Mouse (Mus musculus) kidney, adult 8-10 months (tissue): Measurements from ENCODE around the gene Iffo1.

Source experiments
- DNase-seq, 2 experiments: peaks; one replicate each; pipeline ENCODE4 v3.0.0; 2022

The Iffo1 gene

DNA sequence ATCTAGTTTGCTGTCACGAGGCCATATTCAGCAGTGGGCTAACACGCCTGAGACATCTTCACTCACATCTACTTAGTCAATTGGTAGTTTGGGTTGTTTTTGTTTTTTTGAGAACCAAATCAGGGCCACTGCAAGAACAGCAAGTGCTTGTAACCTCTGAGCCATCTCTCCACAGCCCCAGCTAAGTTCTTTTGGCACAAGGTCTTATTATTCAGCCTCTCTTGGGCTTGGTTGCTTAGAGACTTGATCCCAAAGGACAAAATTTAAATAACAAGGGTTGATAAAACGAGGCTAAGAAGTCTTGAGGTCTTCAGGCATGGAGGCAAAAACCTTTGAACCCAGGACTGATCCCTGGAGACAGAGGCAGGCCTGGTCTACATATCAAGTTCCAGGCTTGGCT lies 51.3 kb downstream of the Iffo1 start:
- DNase-seq: no peak

DNA sequence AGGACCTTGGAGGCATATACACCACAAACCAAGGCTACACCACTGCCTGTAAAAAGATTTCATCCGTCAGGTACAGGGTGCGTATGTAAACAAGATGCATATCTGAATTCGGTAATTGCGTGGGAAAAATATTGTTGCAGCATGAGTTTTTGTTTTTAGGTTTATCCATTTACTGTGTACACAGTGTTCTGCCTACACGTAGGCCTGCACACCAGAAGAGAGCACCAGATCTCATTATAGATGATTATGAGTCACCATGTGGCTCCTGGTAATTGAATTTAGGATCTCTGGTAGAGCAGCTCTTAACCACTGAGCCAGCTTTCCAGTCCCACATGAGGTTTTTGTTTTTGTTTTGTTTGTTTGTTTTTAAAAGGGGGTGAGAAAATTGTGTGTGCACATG lies 52.1 kb downstream of the Iffo1 start:
- no peak for DNase-seq

DNA sequence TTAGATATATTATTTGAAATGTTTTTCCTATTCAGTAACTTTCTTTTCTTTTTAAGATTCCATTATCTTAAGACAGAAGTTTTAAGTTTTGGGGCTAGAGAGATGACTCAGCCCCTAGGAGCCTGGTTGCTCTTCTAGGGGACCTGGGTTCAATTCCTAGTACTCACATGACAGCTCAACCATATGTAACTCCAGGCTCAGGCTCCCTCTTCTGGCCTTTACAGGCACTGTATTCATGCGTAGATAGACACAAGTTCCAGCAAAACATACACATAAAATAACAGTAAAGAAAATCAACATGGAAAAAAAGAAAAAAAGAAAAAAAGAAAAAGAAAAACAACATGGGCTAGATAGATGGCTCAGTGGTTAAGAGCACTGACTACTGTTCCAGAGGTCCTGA lies 65.4 kb downstream of the Iffo1 start:
- no peak for DNase-seq
